Mouse (Mus musculus) ES-E14 (cell line): ENCODE measurements at regions not wholly inside any gene's neighbourhood (a gene's known extent, or its start where the extent isn't known, plus 50 kb on each side); places are given as distances from the start of the nearest gene placed in this dataset.

ENCODE experiments used
- CHD2 ChIP-seq: IDR thresholded peaks from 2 replicates; pipeline ENCODE4 v1.6.1; 2014; ENCODE audit warnings: mild to moderate bottlenecking, low read depth, low read length, inconsistent platforms
- HCFC1 ChIP-seq: IDR thresholded peaks from 2 replicates; pipeline ENCODE4 v1.6.1; 2012; ENCODE audit warnings: low read length, inconsistent platforms, borderline replicate concordance; ENCODE audit not compliant: insufficient read depth
- ZC3H11A ChIP-seq: IDR thresholded peaks from 2 replicates; pipeline ENCODE4 v1.6.1; 2012; ENCODE audit warnings: low read depth, mild to moderate bottlenecking, inconsistent platforms, low read length, borderline replicate concordance

DNA sequence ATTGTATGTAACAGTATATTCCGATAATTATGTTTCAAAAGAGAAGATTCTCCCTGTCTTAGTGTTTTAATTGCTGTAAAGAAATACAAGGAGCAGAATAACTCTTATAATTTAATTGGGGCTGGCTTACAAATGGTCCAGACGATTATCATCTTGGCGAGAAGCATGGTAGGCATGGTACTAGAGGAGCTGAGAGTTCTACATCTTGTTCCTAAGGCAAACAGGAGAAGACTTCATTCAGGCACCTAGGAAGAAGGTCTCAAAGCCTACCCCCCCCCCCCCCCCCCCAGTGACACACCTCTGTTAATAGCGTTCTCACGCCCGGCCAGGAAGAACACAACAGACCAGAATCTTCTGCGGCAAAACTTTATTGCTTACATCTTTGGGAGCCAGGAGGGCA, 538.8 kb downstream of the Tfec start:
- TF ChIP-seq CHD2 (no peak), HCFC1 (no peak), ZC3H11A (no peak)
